Mouse (Mus musculus) splenic B cell, adult 2 months (primary cell): ENCODE results near the gene Piezo1.

Experiments
- DNase-seq: peaks from one replicate; pipeline ENCODE4 v3.0.0-alpha.2; 2011; ENCODE audit warnings: low read depth, low spot score
- H3K27me3 ChIP-seq: 2 replicates; pipeline ENCODE4 v1.6.1; 2012; ENCODE audit warnings: mild to moderate bottlenecking, low read length, moderate library complexity, mixed read lengths; ENCODE audit not compliant: control insufficient read depth, poor library complexity, insufficient read depth, severe bottlenecking
- H3K36me3 ChIP-seq: 2 replicates; pipeline ENCODE4 v1.6.1; 2012; ENCODE audit warnings: mild to moderate bottlenecking, low read length, moderate library complexity, mixed read lengths; ENCODE audit not compliant: control insufficient read depth, poor library complexity, insufficient read depth, severe bottlenecking

Piezo1 gene

GRCm38 (mm10) chr8:122564363-122565352 is 13.5 kb upstream of the Piezo1 start:
- DNase-seq, result peak; percentile 42
- H3K36me3 ChIP-seq, result no peaks in the 10 kb centered on the region
- H3K27me3 ChIP-seq, result no peaks in the 10 kb centered on the region

- no peak for DNase-seq
- H3K36me3 ChIP-seq, result no peaks in the 10 kb centered on the region
- H3K27me3 ChIP-seq, result no peaks in the 10 kb centered on the region
Observed at GRCm38 (mm10) chr8:122561199-122561598, 10.1 kb upstream of the Piezo1 start.

GRCm38 (mm10) chr8:122558671-122559349 is 7.7 kb upstream of the Piezo1 start:
- DNase-seq, result no peak
- no peaks in the 10 kb centered on the region for H3K36me3 ChIP-seq
- H3K27me3 ChIP-seq, result no peaks in the 10 kb centered on the region

- DNase-seq, result no peak
Observed at GRCm38 (mm10) chr8:122557248-122558038, 6.3 kb upstream of the Piezo1 start.

GRCm38 (mm10) chr8:122556030-122557009 is 5.2 kb upstream of the Piezo1 start:
- H3K27me3 ChIP-seq, result no peaks in the 10 kb centered on the region
- peak; percentile 80 for DNase-seq
- no peaks in the 10 kb centered on the region for H3K36me3 ChIP-seq

More at GRCm38 (mm10) chr8:122557248-122558038, 6.3 kb upstream of the Piezo1 start:
- Histone ChIP-seq H3K27me3 (no peaks in the 10 kb centered on the region), H3K36me3 (no peaks in the 10 kb centered on the region)

GRCm38 (mm10) chr8:122554786-122555185 is 3.7 kb upstream of the Piezo1 start:
- H3K27me3 ChIP-seq, result no peaks in the 10 kb centered on the region
- no peaks in the 10 kb centered on the region for H3K36me3 ChIP-seq
- DNase-seq, result no peak

- no peaks in the 10 kb centered on the region for H3K36me3 ChIP-seq
- DNase-seq, result no peak
- no peaks in the 10 kb centered on the region for H3K27me3 ChIP-seq
Observed at GRCm38 (mm10) chr8:122550995-122551264, 199 bp downstream of the Piezo1 start.

DNA sequence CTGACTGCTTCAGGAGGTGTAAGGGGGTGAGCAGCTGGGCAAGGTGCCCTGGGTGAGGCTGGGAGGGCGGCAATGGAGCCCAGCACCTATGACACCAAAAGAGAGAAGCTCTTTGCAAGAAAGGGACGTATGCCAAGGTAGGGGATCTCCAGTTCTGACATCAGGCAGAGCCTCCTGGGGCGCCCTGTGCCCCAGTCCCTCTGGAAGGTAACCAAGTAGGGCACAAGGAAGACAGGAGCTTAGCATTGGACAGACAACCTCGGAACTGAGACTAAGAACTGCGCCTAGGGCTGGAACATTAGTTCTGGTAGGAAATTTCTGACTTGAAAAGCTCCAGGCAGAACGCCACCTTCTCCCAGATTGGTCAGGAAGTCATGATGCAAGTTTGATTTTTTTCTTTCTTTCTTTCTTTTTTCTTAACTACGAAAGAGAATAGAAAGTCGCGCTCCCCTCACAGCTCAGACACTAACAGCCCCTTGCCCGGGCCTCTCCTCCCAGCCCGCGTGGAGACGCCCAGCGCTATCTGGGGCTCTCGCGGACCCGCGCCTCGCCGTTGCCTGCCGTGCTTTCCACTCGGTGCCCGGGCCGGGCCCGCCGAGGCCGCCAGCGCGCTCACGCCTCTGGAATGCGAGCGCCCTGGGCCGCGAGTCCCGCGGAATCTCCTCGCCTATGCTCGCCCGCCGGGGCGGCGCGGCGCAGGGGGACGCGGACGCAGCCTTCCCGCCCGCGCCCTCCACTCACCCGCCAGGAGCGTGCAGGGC is 715 bp downstream of the Piezo1 start:
- peak; percentile 72 for DNase-seq
- H3K27me3 ChIP-seq, result no peaks in the 10 kb centered on the region

GRCm38 (mm10) chr8:122548891-122549439 is 2.2 kb downstream of the Piezo1 start:
- no peaks in the 10 kb centered on the region for H3K27me3 ChIP-seq
- no peaks in the 10 kb centered on the region for H3K36me3 ChIP-seq
- DNase-seq, result no peak

More for the DNA sequence above, 715 bp downstream of the Piezo1 start:
- no peaks in the 10 kb centered on the region for H3K36me3 ChIP-seq

DNA sequence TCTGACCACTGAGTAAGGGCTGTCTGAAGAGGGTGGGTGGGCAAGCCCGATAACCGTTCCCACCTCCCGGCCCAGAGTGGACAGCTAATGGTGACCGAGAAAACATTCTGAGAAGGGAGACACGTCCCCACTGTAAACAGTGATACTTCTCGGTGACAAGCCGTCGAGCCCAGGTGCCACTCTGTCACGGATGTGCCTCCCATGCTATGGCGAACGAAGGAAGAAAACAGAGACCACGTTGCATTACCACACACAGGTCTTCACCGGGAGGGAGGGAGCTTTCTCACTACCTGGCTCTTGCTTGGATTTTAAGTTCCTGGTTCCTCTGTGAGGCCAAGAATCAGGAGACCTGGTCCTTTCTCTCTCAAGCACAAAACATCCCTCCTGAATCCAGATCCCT is 2.8 kb downstream of the Piezo1 start:
- no peaks in the 10 kb centered on the region for H3K27me3 ChIP-seq
- DNase-seq, result no peak

DNA sequence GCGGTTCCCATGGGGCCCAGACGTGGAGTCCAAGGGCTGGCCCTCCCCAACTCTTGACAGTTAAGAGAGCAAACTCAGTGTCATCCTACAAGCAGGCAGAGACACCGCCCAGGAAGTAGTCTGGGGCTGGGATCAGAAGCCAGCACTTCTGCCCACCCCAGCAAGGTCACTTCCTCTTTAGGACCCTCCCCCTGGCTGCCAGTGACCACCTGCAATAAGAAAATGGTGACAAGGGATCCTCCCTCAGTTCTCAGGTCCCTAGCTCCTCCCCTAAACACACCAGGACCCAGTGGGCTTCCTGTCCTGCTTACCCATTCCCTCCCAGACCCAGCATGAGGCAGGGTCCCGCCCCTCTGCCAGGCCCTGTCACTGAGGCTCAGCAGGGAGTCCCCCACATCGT is 3.3 kb downstream of the Piezo1 start:
- no peaks in the 10 kb centered on the region for H3K36me3 ChIP-seq
- peak; percentile 95 for DNase-seq
- no peaks in the 10 kb centered on the region for H3K27me3 ChIP-seq

More for the DNA sequence above, 2.8 kb downstream of the Piezo1 start:
- H3K36me3 ChIP-seq, result no peaks in the 10 kb centered on the region

- DNase-seq, result no peak
- Histone ChIP-seq H3K36me3 (no peaks in the 10 kb centered on the region), H3K27me3 (no peaks in the 10 kb centered on the region)
Observed at GRCm38 (mm10) chr8:122546811-122547453, 4.2 kb downstream of the Piezo1 start.
